Mouse (Mus musculus): ENCODE results near the gene Drosha. TPM values are rescaled to one million over a fixed set of nuclear protein-coding genes. Genes with fewer than 3 reads are reported as not detected.
A peak's percentile ranks its signal among the peaks of the same experiment; 100 is the strongest.

Drosha gene
- polyA plus RNA-seq, 1 experiment from 2014 or later, result 23.5 TPM

GRCm38 (mm10) chr15:12857840-12858516, 33.4 kb downstream of the Drosha start:
- Histone ChIP-seq H3K36me3 (ENCODE audit: control insufficient read depth, insufficient read depth, low read length) (peaks cover 84% of the 10 kb centered on the region), H3K27ac (replicated peaks in 1 of 2; ENCODE audit: control insufficient read depth in 1 of 2, insufficient read depth in 1 of 2, low read depth in 2 of 2, low read length in 2 of 2) (peak overlapping the region; percentile 61 to 64)
- ATAC-seq (ENCODE audit: insufficient number of reproducible peaks, insufficient read depth, low FRiP score, low read depth), result 0 out of 2 replicates have a peak, but pooled peaks have one; percentile 55

GRCm38 (mm10) chr15:12858645-12859044, 34.0 kb downstream of the Drosha start:
- peak overlapping the region in 1 of 2 experiments; percentile 61; a peak in 2 of 4 replicates for H3K27ac ChIP-seq (replicated peaks in 1 of 2; ENCODE audit: control insufficient read depth in 1 of 2, insufficient read depth in 1 of 2, low read depth in 2 of 2, low read length in 2 of 2)
- H3K4me3 ChIP-seq (ENCODE audit: control insufficient read depth in 1 of 2, insufficient read depth in 1 of 2, low read depth in 1 of 2, low read length in 2 of 2), result no peak overlapping the region
- H3K9ac ChIP-seq (ENCODE audit: low read length), result no peak overlapping the region
- no peak for ATAC-seq (ENCODE audit: insufficient number of reproducible peaks, insufficient read depth, low FRiP score, low read depth)
- H3K9me3 ChIP-seq (ENCODE audit: control insufficient read depth, low read length), result no peaks in the 10 kb centered on the region
- peaks cover 9 to 13% of the 10 kb centered on the region in 2 experiments for H3K4me1 ChIP-seq (ENCODE audit: control insufficient read depth in 2 of 2, insufficient read depth in 2 of 2, low read length in 2 of 2)
- no peaks in the 10 kb centered on the region for H3K27me3 ChIP-seq (ENCODE audit: control insufficient read depth, insufficient read depth, low read length)
- WGBS, result 83% methylated on average over 3 of the region's 3 CpGs
- H3K36me3 ChIP-seq (ENCODE audit: control insufficient read depth, insufficient read depth, low read length), result peaks cover 81% of the 10 kb centered on the region
- no peak overlapping the region for H3K4me2 ChIP-seq (ENCODE audit: low read length)

More at GRCm38 (mm10) chr15:12857840-12858516, 33.4 kb downstream of the Drosha start:
- no peak overlapping the region; the same call in 1 of the 2 replicates for H3K9ac ChIP-seq (ENCODE audit: low read length)
- no peak overlapping the region for H3K4me2 ChIP-seq (ENCODE audit: low read length)
- H3K27me3 ChIP-seq (ENCODE audit: control insufficient read depth, insufficient read depth, low read length), result no peaks in the 10 kb centered on the region
- 51% methylated on average over 12 of the region's 12 CpGs for WGBS
- peaks cover 9 to 13% of the 10 kb centered on the region in 2 experiments for H3K4me1 ChIP-seq (ENCODE audit: control insufficient read depth in 2 of 2, insufficient read depth in 2 of 2, low read length in 2 of 2)
- no peak overlapping the region for H3K4me3 ChIP-seq (ENCODE audit: control insufficient read depth in 1 of 2, insufficient read depth in 1 of 2, low read depth in 1 of 2, low read length in 2 of 2)
- H3K9me3 ChIP-seq (ENCODE audit: control insufficient read depth, low read length), result no peaks in the 10 kb centered on the region

- Histone ChIP-seq H3K9me3 (ENCODE audit: control insufficient read depth, low read length) (no peaks in the 10 kb centered on the region), H3K27ac (replicated peaks in 1 of 2; ENCODE audit: control insufficient read depth in 1 of 2, insufficient read depth in 1 of 2, low read depth in 2 of 2, low read length in 2 of 2) (no peak overlapping the region), H3K4me1 (ENCODE audit: control insufficient read depth in 2 of 2, insufficient read depth in 2 of 2, low read length in 2 of 2) (peaks cover 11 to 19% of the 10 kb centered on the region in 2 experiments), H3K4me3 (ENCODE audit: control insufficient read depth in 1 of 2, insufficient read depth in 1 of 2, low read depth in 1 of 2, low read length in 2 of 2) (no peak overlapping the region), H3K36me3 (ENCODE audit: control insufficient read depth, insufficient read depth, low read length) (peaks cover 72% of the 10 kb centered on the region), H3K9ac (ENCODE audit: low read length) (no peak overlapping the region), H3K27me3 (ENCODE audit: control insufficient read depth, insufficient read depth, low read length) (no peaks in the 10 kb centered on the region), H3K4me2 (ENCODE audit: low read length) (no peak overlapping the region)
- ATAC-seq (ENCODE audit: insufficient number of reproducible peaks, insufficient read depth, low FRiP score, low read depth), result no peak
- 79% methylated on average over 3 of the region's 3 CpGs for WGBS
These were observed 37.4 kb downstream of the Drosha start for GRCm38 (mm10) chr15:12862061-12862460.

- peaks cover 2 to 7% of the 10 kb centered on the region in 2 experiments for H3K4me1 ChIP-seq (ENCODE audit: control insufficient read depth in 2 of 2, insufficient read depth in 2 of 2, low read length in 2 of 2)
- H3K27me3 ChIP-seq (ENCODE audit: control insufficient read depth, insufficient read depth, low read length), result no peaks in the 10 kb centered on the region
- no peak overlapping the region for H3K4me2 ChIP-seq (ENCODE audit: low read length)
- WGBS, result 45% methylated on average over 1 of the region's 1 CpGs
- no peaks in the 10 kb centered on the region for H3K9me3 ChIP-seq (ENCODE audit: control insufficient read depth, low read length)
- no peak overlapping the region for H3K27ac ChIP-seq (replicated peaks in 1 of 2; ENCODE audit: control insufficient read depth in 1 of 2, insufficient read depth in 1 of 2, low read depth in 2 of 2, low read length in 2 of 2)
- ATAC-seq (ENCODE audit: insufficient number of reproducible peaks, insufficient read depth, low FRiP score, low read depth), result no peak
- no peak overlapping the region for H3K9ac ChIP-seq (ENCODE audit: low read length)
- peaks cover 81% of the 10 kb centered on the region for H3K36me3 ChIP-seq (ENCODE audit: control insufficient read depth, insufficient read depth, low read length)
- no peak overlapping the region for H3K4me3 ChIP-seq (ENCODE audit: control insufficient read depth in 1 of 2, insufficient read depth in 1 of 2, low read depth in 1 of 2, low read length in 2 of 2)
These were observed 39.1 kb downstream of the Drosha start for GRCm38 (mm10) chr15:12863669-12864068.

GRCm38 (mm10) chr15:12865595-12866314, 41.1 kb downstream of the Drosha start:
- peaks cover 67% of the 10 kb centered on the region for H3K36me3 ChIP-seq (ENCODE audit: control insufficient read depth, insufficient read depth, low read length)
- WGBS, result 56% methylated on average over 7 of the region's 7 CpGs

GRCm38 (mm10) chr15:12867269-12867668, 42.7 kb downstream of the Drosha start:
- H3K36me3 ChIP-seq (ENCODE audit: control insufficient read depth, insufficient read depth, low read length), result peaks cover 61% of the 10 kb centered on the region
- 81% methylated on average over 8 of the region's 8 CpGs for WGBS

More at GRCm38 (mm10) chr15:12865595-12866314, 41.1 kb downstream of the Drosha start:
- ATAC-seq (ENCODE audit: insufficient number of reproducible peaks, insufficient read depth, low FRiP score, low read depth), result no peak
- H3K27ac ChIP-seq (replicated peaks in 1 of 2; ENCODE audit: control insufficient read depth in 1 of 2, insufficient read depth in 1 of 2, low read depth in 2 of 2, low read length in 2 of 2), result peak overlapping the region in 1 of 2 experiments; percentile 16; a peak in 1 of 4 replicates
- no peaks in the 10 kb centered on the region for H3K9me3 ChIP-seq (ENCODE audit: control insufficient read depth, low read length)
- H3K27me3 ChIP-seq (ENCODE audit: control insufficient read depth, insufficient read depth, low read length), result no peaks in the 10 kb centered on the region
- no peak overlapping the region for H3K4me2 ChIP-seq (ENCODE audit: low read length)
- no peak overlapping the region for H3K4me3 ChIP-seq (ENCODE audit: control insufficient read depth in 1 of 2, insufficient read depth in 1 of 2, low read depth in 1 of 2, low read length in 2 of 2)
- no peak overlapping the region for H3K9ac ChIP-seq (ENCODE audit: low read length)
- H3K4me1 ChIP-seq (ENCODE audit: control insufficient read depth in 2 of 2, insufficient read depth in 2 of 2, low read length in 2 of 2), result peaks cover 2 to 6% of the 10 kb centered on the region in 2 experiments; a peak in 3 of 4 replicates

GRCm38 (mm10) chr15:12875442-12876176, 51.0 kb downstream of the Drosha start:
- Histone ChIP-seq H3K4me2 (ENCODE audit: low read length) (no peak overlapping the region), H3K4me1 (ENCODE audit: control insufficient read depth in 2 of 2, insufficient read depth in 2 of 2, low read length in 2 of 2) (no peaks in the 10 kb centered on the region; a peak in 1 of 4 replicates), H3K36me3 (ENCODE audit: control insufficient read depth, insufficient read depth, low read length) (peaks cover 56% of the 10 kb centered on the region), H3K4me3 (ENCODE audit: control insufficient read depth in 1 of 2, insufficient read depth in 1 of 2, low read depth in 1 of 2, low read length in 2 of 2) (no peak overlapping the region), H3K9me3 (ENCODE audit: control insufficient read depth, low read length) (no peaks in the 10 kb centered on the region), H3K9ac (ENCODE audit: low read length) (no peak overlapping the region), H3K27me3 (ENCODE audit: control insufficient read depth, insufficient read depth, low read length) (no peaks in the 10 kb centered on the region), H3K27ac (replicated peaks in 1 of 2; ENCODE audit: control insufficient read depth in 1 of 2, insufficient read depth in 1 of 2, low read depth in 2 of 2, low read length in 2 of 2) (no peak overlapping the region)
- WGBS, result 85% methylated on average over 18 of the region's 18 CpGs
- no peak for ATAC-seq (ENCODE audit: insufficient number of reproducible peaks, insufficient read depth, low FRiP score, low read depth)

More at GRCm38 (mm10) chr15:12867269-12867668, 42.7 kb downstream of the Drosha start:
- Histone ChIP-seq H3K4me1 (ENCODE audit: control insufficient read depth in 2 of 2, insufficient read depth in 2 of 2, low read length in 2 of 2) (peaks cover 2 to 6% of the 10 kb centered on the region in 2 experiments; a peak in 3 of 4 replicates), H3K27me3 (ENCODE audit: control insufficient read depth, insufficient read depth, low read length) (no peaks in the 10 kb centered on the region), H3K9ac (ENCODE audit: low read length) (no peak overlapping the region), H3K4me3 (ENCODE audit: control insufficient read depth in 1 of 2, insufficient read depth in 1 of 2, low read depth in 1 of 2, low read length in 2 of 2) (no peak overlapping the region), H3K27ac (replicated peaks in 1 of 2; ENCODE audit: control insufficient read depth in 1 of 2, insufficient read depth in 1 of 2, low read depth in 2 of 2, low read length in 2 of 2) (no peak overlapping the region), H3K9me3 (ENCODE audit: control insufficient read depth, low read length) (no peaks in the 10 kb centered on the region), H3K4me2 (ENCODE audit: low read length) (no peak overlapping the region)
- no peak for ATAC-seq (ENCODE audit: insufficient number of reproducible peaks, insufficient read depth, low FRiP score, low read depth)
